Mouse (Mus musculus) CH12.LX (cell line): ENCODE measurements around the gene Naa80. TPM values are rescaled to one million over a fixed set of nuclear protein-coding genes. Genes with fewer than 3 reads are reported as not detected.
A peak's percentile ranks its signal among the peaks of the same experiment; 100 is the strongest.

Experiments used
- DNase-seq: peaks from one replicate; pipeline ENCODE4 v3.0.0-alpha.2; 2013; ENCODE audit errors: extremely low read depth
- H3K27ac ChIP-seq: 2 replicates; pipeline ENCODE4 v1.5.1; 2012; ENCODE audit warnings: low read depth, mild to moderate bottlenecking, control low read depth, moderate library complexity; ENCODE audit not compliant: insufficient read depth
- H3K27me3 ChIP-seq: replicated peaks from 2 replicates; pipeline ENCODE3; 2012; ENCODE audit warnings: inconsistent platforms
- H3K36me3 ChIP-seq, 2 experiments: replicated peaks in 1 of 2; 2 replicates each; pipeline versions ENCODE3 to v1.6.1; 2012; ENCODE audit warnings: inconsistent platforms in 1 of 2, low read length in 1 of 2, mild to moderate bottlenecking in 1 of 2, mixed read lengths in 1 of 2, moderate library complexity in 1 of 2; ENCODE audit not compliant: control insufficient read depth in 1 of 2, insufficient read depth in 1 of 2
- H3K4me1 ChIP-seq, 2 experiments: 2 replicates each; pipeline ENCODE4 v1.6.1; 2012; ENCODE audit warnings: inconsistent platforms in 1 of 2, moderate library complexity in 1 of 2; ENCODE audit not compliant: insufficient read depth in 2 of 2, control insufficient read depth in 1 of 2
- H3K4me2 ChIP-seq: 2 replicates; pipeline ENCODE4 v1.6.1; 2012; ENCODE audit warnings: low read depth, mild to moderate bottlenecking, control low read depth; ENCODE audit not compliant: poor library complexity, insufficient read depth, severe bottlenecking
- H3K4me3 ChIP-seq, 3 experiments: fragments of 150-350 bp in 1 of 3; sonication (generic) in 1 of 3; replicated peaks in 1 of 3; 2 replicates each; pipeline versions ENCODE3 to v1.5.1; 2011 to 2012; ENCODE audit warnings: low read depth in 2 of 3, low read length in 2 of 3, mild to moderate bottlenecking in 2 of 3, moderate library complexity in 2 of 3, control low read depth in 1 of 3, improper control_type of control experiment in 1 of 3, inconsistent platforms in 1 of 3, mixed read lengths in 1 of 3; ENCODE audit not compliant: poor library complexity in 1 of 3
- H3K79me2 ChIP-seq: replicated peaks from 2 replicates; pipeline ENCODE4 v1.6.1; 2012; ENCODE audit warnings: mild to moderate bottlenecking, moderate library complexity; ENCODE audit not compliant: control insufficient read depth, poor library complexity, insufficient read depth, severe bottlenecking; ENCODE audit errors: extremely low read depth
- H3K9ac ChIP-seq: 2 replicates; pipeline ENCODE4 v1.6.1; 2012; ENCODE audit warnings: low read depth, mild to moderate bottlenecking, control low read depth, moderate library complexity; ENCODE audit not compliant: insufficient read depth
- H3K9me3 ChIP-seq: replicated peaks from 2 replicates; pipeline ENCODE3; 2012; ENCODE audit warnings: low read length, inconsistent platforms, mixed read lengths
- CHD2 ChIP-seq: IDR thresholded peaks from 2 replicates; pipeline ENCODE4 v1.6.1; 2011; ENCODE audit warnings: low read length, improper control_type of control experiment
- ELF1 ChIP-seq: IDR thresholded peaks from 2 replicates; pipeline ENCODE4 v1.6.1; 2014; ENCODE audit warnings: low read depth, mild to moderate bottlenecking, inconsistent platforms, low read length, improper control_type of control experiment
- EP300 ChIP-seq: IDR thresholded peaks from 2 replicates; pipeline ENCODE4 v1.6.1; 2011; ENCODE audit warnings: low read length, improper control_type of control experiment
- JUN ChIP-seq: IDR thresholded peaks from 2 replicates; pipeline ENCODE4 v1.6.1; 2011; ENCODE audit warnings: low read depth, mild to moderate bottlenecking, low read length, improper control_type of control experiment, moderate library complexity; ENCODE audit not compliant: insufficient read depth
- JUND ChIP-seq: conservative IDR thresholded peaks from 2 replicates; pipeline ENCODE4 v1.6.1; 2011; ENCODE audit warnings: low read depth, low read length, improper control_type of control experiment
- KAT2A ChIP-seq: IDR thresholded peaks from 2 replicates; pipeline ENCODE4 v1.6.1; 2012; ENCODE audit warnings: low read length, improper control_type of control experiment, inconsistent platforms; ENCODE audit not compliant: insufficient replicate concordance
- MAX ChIP-seq: IDR thresholded peaks from 2 replicates; pipeline ENCODE4 v1.6.1; 2011; ENCODE audit warnings: low read length, improper control_type of control experiment
- MXI1 ChIP-seq: IDR thresholded peaks from 2 replicates; pipeline ENCODE4 v1.6.1; 2011; ENCODE audit warnings: mild to moderate bottlenecking, low read depth, low read length, improper control_type of control experiment
- NELFE ChIP-seq: IDR thresholded peaks from 2 replicates; pipeline ENCODE4 v1.6.1; 2011; ENCODE audit warnings: low read depth, low read length, improper control_type of control experiment
- NRF1 ChIP-seq: IDR thresholded peaks from 2 replicates; pipeline ENCODE4 v1.6.1; 2014; ENCODE audit warnings: low read depth, mild to moderate bottlenecking, inconsistent platforms, low read length, improper control_type of control experiment, moderate library complexity
- POLR2AphosphoS2 ChIP-seq: IDR thresholded peaks from 2 replicates; pipeline ENCODE4 v1.6.1; 2011; ENCODE audit warnings: low read depth, low read length, improper control_type of control experiment
- RAD21 ChIP-seq: IDR thresholded peaks from 2 replicates; pipeline ENCODE4 v1.6.1; 2011; ENCODE audit warnings: low read depth, mild to moderate bottlenecking, low read length, improper control_type of control experiment, moderate library complexity
- RCOR1 ChIP-seq: conservative IDR thresholded peaks from 2 replicates; pipeline ENCODE4 v1.6.1; 2012; ENCODE audit warnings: low read depth, mild to moderate bottlenecking, inconsistent platforms, low read length, improper control_type of control experiment
- SIN3A ChIP-seq: IDR thresholded peaks from 2 replicates; pipeline ENCODE4 v1.6.1; 2012; ENCODE audit warnings: low read length, improper control_type of control experiment, inconsistent platforms
- SMC3 ChIP-seq: IDR thresholded peaks from 2 replicates; pipeline ENCODE4 v1.6.1; 2011; ENCODE audit warnings: low read depth, low read length, improper control_type of control experiment
- TBP ChIP-seq: conservative IDR thresholded peaks from 2 replicates; pipeline ENCODE4 v1.6.1; 2011; ENCODE audit warnings: low read depth, low read length, improper control_type of control experiment
- TCF12 ChIP-seq: IDR thresholded peaks from 2 replicates; pipeline ENCODE4 v1.6.1; 2014; ENCODE audit warnings: low read depth, mild to moderate bottlenecking, inconsistent platforms, low read length, improper control_type of control experiment
- UBTF ChIP-seq: IDR thresholded peaks from 2 replicates; pipeline ENCODE4 v1.6.1; 2012; ENCODE audit warnings: low read depth, mild to moderate bottlenecking, inconsistent platforms, low read length, improper control_type of control experiment, moderate library complexity
- USF2 ChIP-seq: conservative IDR thresholded peaks from 2 replicates; pipeline ENCODE4 v1.6.1; 2011; ENCODE audit warnings: low read depth, low read length, improper control_type of control experiment
- ZC3H11A ChIP-seq: IDR thresholded peaks from 2 replicates; pipeline ENCODE4 v1.6.1; 2012; ENCODE audit warnings: low read depth, mild to moderate bottlenecking, inconsistent platforms, low read length, improper control_type of control experiment
- dilution Hi-C: fragments of 300-500 bp; cut with MboI; formaldehyde crosslinking; loops from 2 replicates; pipeline ENCODE4 v1.14.3; 2020; ENCODE audit warnings: low sequenced_read_pairs; ENCODE audit not compliant: extremely low pct_unique_long_range_greater_than_20kb, extremely low pct_ligation_motif_present
- in situ Hi-C: fragments of 300-500 bp; cut with MboI; formaldehyde crosslinking; loops from 3 replicates; pipeline ENCODE4 v1.14.3; 2019; ENCODE audit warnings: low sequenced_read_pairs, low pct_ligation_motif_present, low pct_unique_long_range_greater_than_20kb, mixed read lengths
- polyA plus RNA-seq: library from polyadenylated mRNA; unstranded; fragments of >175 nt; gene quantifications from 2 replicates; pipeline ENCODE4 v1.2.1, GENCODE M21; 2012; ENCODE audit warnings: low read depth; ENCODE audit not compliant: insufficient read length
- total RNA-seq, 2 experiments: library from RNA; depleted of rRNA; stranded (reverse); fragments of 300-350 nt in 1 of 2; fragments of >200 nt in 1 of 2; gene quantifications; 2 replicates each; pipeline ENCODE4 v1.2.3; 2012 to 2014

Naa80 gene
- total and polyA plus RNA-seq, 3 experiments: 1.7 to 9.3 (median 4.8) TPM

GRCm38 (mm10) chr9:107533791-107534407 lies 44.8 kb upstream of the Naa80 start, which contains the start of gene Tmem115 (continued):
- TF ChIP-seq MXI1: peak; percentile 75
- no peak for TF ChIP-seq JUN
- TF ChIP-seq KAT2A: peak; percentile 99
- no peak for TF ChIP-seq SMC3
- peak; percentile 59 for TF ChIP-seq TCF12
- no peak for TF ChIP-seq RCOR1
- peak; percentile 98 for TF ChIP-seq ELF1
- TF ChIP-seq EP300: no peak
- no peak for TF ChIP-seq CHD2
- TF ChIP-seq MAX: peak; percentile 30; the same call in 1 of the 2 replicates
- TF ChIP-seq UBTF: peak; percentile 82
- peak; percentile 93 for TF ChIP-seq NRF1
- TF ChIP-seq JUND: no peak
- TF ChIP-seq TBP: 0 out of 2 replicates have a peak, but pooled peaks have one; percentile 9
- TF ChIP-seq RAD21: no peak
- TF ChIP-seq POLR2AphosphoS2: no peak; the same call in 1 of the 2 replicates
- TF ChIP-seq ZC3H11A: no peak
- peak; percentile 76 for TF ChIP-seq NELFE
- TF ChIP-seq, all 38 proteins: peak for 15

GRCm38 (mm10) chr9:107534408-107535202 lies 44.1 kb upstream of the Naa80 start:
- DNase-seq: no peak
- Histone ChIP-seq H3K79me2 (peaks cover 36% of the 10 kb centered on the region), H3K27ac (0 out of 2 replicates have a peak overlapping the region, but pooled peaks have one; percentile 1), H3K9me3 (no peaks in the 10 kb centered on the region), H3K36me3 (peaks cover 23 to 32% of the 10 kb centered on the region in 2 experiments), H3K9ac (peak overlapping the region; percentile 77), H3K4me3 (peak overlapping the region; percentile 86 to 95 (median 93)), H3K27me3 (peaks cover 13% of the 10 kb centered on the region), H3K4me1 (peaks cover 10 to 32% of the 10 kb centered on the region in 2 experiments), H3K4me2 (peak overlapping the region; percentile 93)
- dilution Hi-C loops: no loop called here
- in situ Hi-C loops: no loop called here
- no peak for TF ChIP-seq USF2
- TF ChIP-seq SIN3A: 0 out of 2 replicates have a peak, but pooled peaks have one; percentile 30
- no peak for TF ChIP-seq JUND
- peak; percentile 1; the same call in 1 of the 2 replicates for TF ChIP-seq MAX
